Mouse (Mus musculus): ENCODE measurements around the gene Epn3. TPM values are rescaled to one million over a fixed set of nuclear protein-coding genes. Genes with fewer than 3 reads are reported as not detected.

Gene Epn3
- total and polyA plus RNA-seq, 3 experiments = 0.04 to 0.19 TPM; not detected in 1

DNA sequence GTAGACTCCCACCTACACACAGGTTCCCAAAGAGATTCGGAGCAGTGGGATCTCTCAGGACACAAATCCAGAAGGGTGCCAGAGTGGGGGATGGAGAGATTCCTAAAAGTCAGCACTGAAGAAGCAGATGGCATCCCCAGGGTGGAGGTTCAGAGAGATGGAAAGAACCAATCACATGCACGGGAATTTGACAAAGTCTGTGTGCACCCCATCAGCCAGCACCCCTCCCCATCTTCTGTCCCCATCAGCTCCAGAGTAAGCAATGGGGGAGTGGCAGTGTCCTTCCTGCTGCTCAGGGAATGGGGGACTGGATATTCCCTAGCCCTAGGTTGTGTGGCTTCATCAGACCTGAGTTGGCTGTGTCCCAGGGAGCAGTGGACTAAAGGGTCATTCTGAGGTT, 739 bp downstream of the Epn3 start:
- dilution Hi-C loops (cut with MboI; ENCODE audit: extremely low pct_ligation_motif_present, extremely low pct_unique_long_range_greater_than_20kb, low sequenced_read_pairs) (no loop called here), in situ Hi-C loops (cut with MboI; ENCODE audit: low pct_ligation_motif_present, low pct_unique_long_range_greater_than_20kb, low sequenced_read_pairs) (no loop called here)
- Histone ChIP-seq H3K36me3 (replicated peaks in 1 of 2; ENCODE audit: control insufficient read depth in 1 of 2, insufficient read depth in 1 of 2, low read length in 1 of 2) (no peaks in the 10 kb centered on the region), H3K27me3 (replicated peaks) (peaks cover 78% of the 10 kb centered on the region), H3K4me2 (ENCODE audit: insufficient read depth, low read depth, poor library complexity, severe bottlenecking) (no peak overlapping the region), H3K79me2 (replicated peaks; ENCODE audit: control insufficient read depth, extremely low read depth, insufficient read depth, poor library complexity, severe bottlenecking) (no peaks in the 10 kb centered on the region), H3K9me3 (replicated peaks; ENCODE audit: low read length) (no peaks in the 10 kb centered on the region), H3K27ac (ENCODE audit: insufficient read depth, low read depth) (no peak overlapping the region), H3K4me3 (replicated peaks in 1 of 3; ENCODE audit: low read depth in 2 of 3, low read length in 2 of 3, poor library complexity in 1 of 3) (no peak overlapping the region), H3K4me1 (ENCODE audit: control insufficient read depth in 1 of 2, insufficient read depth in 2 of 2) (peaks cover 9 to 26% of the 10 kb centered on the region in 2 experiments; a peak in 3 of 4 replicates), H3K9ac (ENCODE audit: insufficient read depth, low read depth) (no peak overlapping the region)
- TF ChIP-seq SMC3 (IDR thresholded peaks at IDR 0.05; ENCODE audit: low read depth, low read length) = no peak
- TF ChIP-seq ETS1 (conservative IDR thresholded peaks at IDR 0.05; ENCODE audit: low read depth, low read length) = no peak
- no peak for TF ChIP-seq KAT2A (IDR thresholded peaks at IDR 0.05; ENCODE audit: insufficient replicate concordance, low read length)
- TF ChIP-seq HCFC1 (IDR thresholded peaks at IDR 0.05; ENCODE audit: low read depth, low read length) = no peak
- TF ChIP-seq MAZ (IDR thresholded peaks at IDR 0.05; ENCODE audit: low read depth, low read length) = no peak
- no peak for TF ChIP-seq ZC3H11A (IDR thresholded peaks at IDR 0.05; ENCODE audit: low read depth, low read length)
- no peak for TF ChIP-seq CHD1 (IDR thresholded peaks at IDR 0.05; ENCODE audit: low read depth, low read length)
- DNase-seq (ENCODE audit: extremely low read depth) = no peak

DNA sequence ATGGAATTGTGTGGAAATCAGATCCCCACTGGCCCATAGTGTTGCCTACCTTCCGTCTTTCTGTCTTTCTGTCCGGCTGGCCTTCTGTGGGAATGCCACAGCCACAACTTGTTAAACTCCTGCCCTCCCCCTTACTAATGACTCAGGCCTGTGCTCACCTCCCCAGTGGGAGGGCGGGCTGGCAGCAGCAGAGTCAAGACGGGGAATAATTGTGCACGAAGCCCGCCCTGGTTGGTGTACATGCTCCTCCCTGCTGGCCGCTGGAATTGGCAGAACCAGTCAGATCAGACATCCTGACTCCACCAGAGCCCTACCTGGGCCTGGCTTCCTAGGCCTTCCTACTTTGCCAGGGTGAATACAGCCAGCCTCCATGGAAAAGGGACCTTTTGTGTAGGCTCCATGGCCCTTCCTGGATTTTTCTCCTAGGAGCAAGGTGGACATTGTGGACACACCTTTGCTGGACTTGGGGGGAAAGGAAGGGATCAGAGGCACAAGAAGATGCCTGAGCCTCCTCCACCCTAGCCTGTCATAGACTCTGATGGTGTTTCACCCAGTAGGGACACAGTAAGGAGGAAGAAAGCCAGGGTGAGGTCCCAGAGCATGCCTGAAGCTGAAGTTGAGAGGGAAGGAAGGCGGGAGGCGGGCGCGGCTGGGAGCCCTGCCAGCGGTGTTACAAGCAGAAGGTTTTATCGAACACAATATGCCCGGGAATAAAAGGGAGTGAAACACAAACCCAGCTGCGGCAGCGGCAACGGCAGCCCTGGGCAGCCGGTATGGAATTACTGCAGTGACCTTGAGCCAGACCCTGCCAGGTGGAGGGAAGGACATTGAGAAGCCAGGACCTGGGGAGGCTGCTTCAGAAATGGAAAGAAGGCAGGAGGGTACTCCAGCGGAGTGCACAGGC, 1.4 kb downstream of the Epn3 start:
- H3K27me3 ChIP-seq (replicated peaks) = peaks cover 79% of the 10 kb centered on the region
- dilution Hi-C loops (cut with MboI; ENCODE audit: extremely low pct_ligation_motif_present, extremely low pct_unique_long_range_greater_than_20kb, low sequenced_read_pairs) (no loop called here), in situ Hi-C loops (cut with MboI; ENCODE audit: low pct_ligation_motif_present, low pct_unique_long_range_greater_than_20kb, low sequenced_read_pairs) (no loop called here)
- no peaks in the 10 kb centered on the region for H3K9me3 ChIP-seq (replicated peaks; ENCODE audit: low read length)
- H3K36me3 ChIP-seq (replicated peaks in 1 of 2; ENCODE audit: control insufficient read depth in 1 of 2, insufficient read depth in 1 of 2, low read length in 1 of 2) = no peaks in the 10 kb centered on the region
- H3K4me1 ChIP-seq (ENCODE audit: control insufficient read depth in 1 of 2, insufficient read depth in 2 of 2) = peaks cover 9 to 26% of the 10 kb centered on the region in 2 experiments; a peak in 3 of 4 replicates
- no peak overlapping the region for H3K27ac ChIP-seq (ENCODE audit: insufficient read depth, low read depth)
- no peak for DNase-seq (ENCODE audit: extremely low read depth)
- no peak overlapping the region for H3K4me2 ChIP-seq (ENCODE audit: insufficient read depth, low read depth, poor library complexity, severe bottlenecking)
- H3K79me2 ChIP-seq (replicated peaks; ENCODE audit: control insufficient read depth, extremely low read depth, insufficient read depth, poor library complexity, severe bottlenecking) = no peaks in the 10 kb centered on the region
- H3K9ac ChIP-seq (ENCODE audit: insufficient read depth, low read depth) = no peak overlapping the region
- TF ChIP-seq MAZ (IDR thresholded peaks at IDR 0.05; ENCODE audit: low read depth, low read length) = no peak
- TF ChIP-seq ZKSCAN1 (IDR thresholded peaks at IDR 0.05; ENCODE audit: borderline replicate concordance, low read depth, low read length) = no peak
- TF ChIP-seq MAFK (IDR thresholded peaks at IDR 0.05; ENCODE audit: insufficient replicate concordance, low read length) = no peak
- no peak for TF ChIP-seq PAX5 (IDR thresholded peaks at IDR 0.05; ENCODE audit: low read length)
- no peak for TF ChIP-seq E2F4 (IDR thresholded peaks at IDR 0.05; ENCODE audit: insufficient replicate concordance, low read depth, low read length)
- no peak for TF ChIP-seq NRF1 (IDR thresholded peaks at IDR 0.05; ENCODE audit: low read depth, low read length)
- TF ChIP-seq IRF4 (IDR thresholded peaks at IDR 0.05; ENCODE audit: low read depth, low read length) = no peak
- no peak for TF ChIP-seq EP300 (IDR thresholded peaks at IDR 0.05; ENCODE audit: low read length)
- TF ChIP-seq MXI1 (IDR thresholded peaks at IDR 0.05; ENCODE audit: low read depth, low read length) = no peak
- TF ChIP-seq USF2 (conservative IDR thresholded peaks at IDR 0.05; ENCODE audit: low read depth, low read length) = no peak
- no peak for TF ChIP-seq RCOR1 (conservative IDR thresholded peaks at IDR 0.05; ENCODE audit: low read depth, low read length)
- TF ChIP-seq MEF2A (IDR thresholded peaks at IDR 0.05; ENCODE audit: borderline replicate concordance, low read depth, low read length) = no peak
- no peak for TF ChIP-seq JUND (conservative IDR thresholded peaks at IDR 0.05; ENCODE audit: low read depth, low read length)
- TF ChIP-seq CTCF (conservative IDR thresholded peaks at IDR 0.05 in 1 of 2, IDR thresholded peaks at IDR 0.05 in 1 of 2; ENCODE audit: low read depth in 2 of 2, low read length in 2 of 2) = no peak
- TF ChIP-seq JUN (IDR thresholded peaks at IDR 0.05; ENCODE audit: insufficient read depth, low read depth, low read length) = no peak
- no peak overlapping the region for H3K4me3 ChIP-seq (replicated peaks in 1 of 3; ENCODE audit: low read depth in 2 of 3, low read length in 2 of 3, poor library complexity in 1 of 3)

Measured in CH12.LX (cell line).